Mouse (Mus musculus): ENCODE data around the gene Map3k21. TPM values are rescaled to one million over a fixed set of nuclear protein-coding genes. Genes with fewer than 3 reads are reported as not detected.

Map3k21 gene
- total and polyA plus RNA-seq, 2 experiments, result 2.6 to 3.9 TPM

- no peak overlapping the region for H3K4me3 ChIP-seq (ENCODE audit: insufficient read depth, low read depth, low read length)
- H3K4me1 ChIP-seq (ENCODE audit: control insufficient read depth, insufficient read depth, low read length), result no peaks in the 10 kb centered on the region
- TF ChIP-seq CTCF (IDR thresholded peaks at IDR 0.05; ENCODE audit: low read depth, low read length), result no peak
- no peak for TF ChIP-seq POLR2A (IDR thresholded peaks at IDR 0.05; ENCODE audit: extremely low read depth, insufficient read depth, low read length)
- H3K36me3 ChIP-seq (ENCODE audit: control insufficient read depth, insufficient read depth, low read length), result no peaks in the 10 kb centered on the region
- no peak overlapping the region for H3K9ac ChIP-seq (ENCODE audit: low read depth, low read length)
- H3K79me2 ChIP-seq (ENCODE audit: control insufficient read depth, insufficient read depth, low read length), result no peaks in the 10 kb centered on the region
- WGBS, result 62% methylated on average over 4 of the region's 4 CpGs
- peaks cover 2% of the 10 kb centered on the region; the same call in 1 of the 2 replicates for H3K27me3 ChIP-seq (ENCODE audit: control insufficient read depth, insufficient read depth, low read length)
- DNase-seq (ENCODE audit: extremely low read depth, low read depth, low spot score), result no peak
- H3K27ac ChIP-seq (replicated peaks; ENCODE audit: insufficient read depth, low read depth, low read length), result no peak overlapping the region
Observed at GRCm38 (mm10) chr8:125959363-125959771, 49.1 kb downstream of the Map3k21 start.

DNA sequence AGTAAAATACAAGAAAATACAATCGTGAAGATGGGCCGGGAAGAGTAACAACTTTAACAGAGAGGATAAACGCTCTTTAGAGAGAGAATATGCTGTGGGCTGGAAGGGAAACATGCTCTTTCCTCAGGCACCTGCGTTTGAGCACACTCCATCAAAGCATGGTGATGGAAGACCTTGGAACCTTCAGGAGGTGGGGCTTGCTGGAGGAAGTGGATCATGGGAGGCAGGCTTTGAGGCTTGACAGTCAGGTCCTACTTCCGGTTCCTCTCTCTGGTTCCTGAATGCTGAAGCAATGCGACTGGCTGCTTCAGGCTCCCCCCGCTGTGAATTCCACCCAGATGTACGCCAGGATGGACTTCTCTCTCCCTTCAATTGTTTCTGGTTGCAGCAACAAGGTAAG lies 49.8 kb downstream of the Map3k21 start:
- 80% methylated on average over 8 of the region's 8 CpGs for WGBS

DNA sequence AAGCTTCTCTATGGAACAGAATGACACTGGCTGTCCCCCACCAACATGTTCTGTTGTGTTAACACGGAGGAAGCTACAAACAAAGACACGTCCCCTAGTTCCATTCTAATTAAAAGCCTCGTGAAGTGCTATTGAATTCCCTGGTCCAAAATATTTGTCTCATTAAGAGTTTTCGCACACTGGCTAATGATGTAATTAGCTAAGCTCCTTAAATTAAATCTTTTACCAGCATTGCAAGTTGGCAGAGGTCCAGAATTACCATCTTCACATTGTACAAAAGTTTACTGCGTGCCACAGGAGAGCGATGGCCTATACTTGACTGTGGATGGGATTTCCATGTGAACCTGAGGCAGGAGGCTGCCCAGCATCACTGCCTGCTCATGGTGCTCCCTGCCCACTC lies 51.5 kb downstream of the Map3k21 start:
- H3K4me1 ChIP-seq (ENCODE audit: control insufficient read depth, insufficient read depth, low read length), result no peaks in the 10 kb centered on the region
- 93% methylated on average over 6 of the region's 6 CpGs for WGBS
- H3K27ac ChIP-seq (replicated peaks; ENCODE audit: insufficient read depth, low read depth, low read length), result no peak overlapping the region
- no peaks in the 10 kb centered on the region for H3K36me3 ChIP-seq (ENCODE audit: control insufficient read depth, insufficient read depth, low read length)
- TF ChIP-seq CTCF (IDR thresholded peaks at IDR 0.05; ENCODE audit: low read depth, low read length), result no peak
- no peak for TF ChIP-seq POLR2A (IDR thresholded peaks at IDR 0.05; ENCODE audit: extremely low read depth, insufficient read depth, low read length)
- peaks cover 5% of the 10 kb centered on the region; the same call in 1 of the 2 replicates for H3K27me3 ChIP-seq (ENCODE audit: control insufficient read depth, insufficient read depth, low read length)
- no peaks in the 10 kb centered on the region for H3K79me2 ChIP-seq (ENCODE audit: control insufficient read depth, insufficient read depth, low read length)
- no peak for DNase-seq (ENCODE audit: extremely low read depth, low read depth, low spot score)
- H3K4me3 ChIP-seq (ENCODE audit: insufficient read depth, low read depth, low read length), result no peak overlapping the region
- H3K9ac ChIP-seq (ENCODE audit: low read depth, low read length), result no peak overlapping the region

More for the DNA sequence above, 49.8 kb downstream of the Map3k21 start:
- Histone ChIP-seq H3K4me1 (ENCODE audit: control insufficient read depth, insufficient read depth, low read length) (no peaks in the 10 kb centered on the region), H3K36me3 (ENCODE audit: control insufficient read depth, insufficient read depth, low read length) (no peaks in the 10 kb centered on the region), H3K4me3 (ENCODE audit: insufficient read depth, low read depth, low read length) (no peak overlapping the region), H3K27ac (replicated peaks; ENCODE audit: insufficient read depth, low read depth, low read length) (no peak overlapping the region), H3K9ac (ENCODE audit: low read depth, low read length) (no peak overlapping the region), H3K79me2 (ENCODE audit: control insufficient read depth, insufficient read depth, low read length) (no peaks in the 10 kb centered on the region), H3K27me3 (ENCODE audit: control insufficient read depth, insufficient read depth, low read length) (peaks cover 5% of the 10 kb centered on the region; the same call in 1 of the 2 replicates)
- DNase-seq (ENCODE audit: extremely low read depth, low read depth, low spot score), result no peak
- TF ChIP-seq POLR2A (IDR thresholded peaks at IDR 0.05; ENCODE audit: extremely low read depth, insufficient read depth, low read length) (no peak), CTCF (IDR thresholded peaks at IDR 0.05; ENCODE audit: low read depth, low read length) (no peak)

GRCm38 (mm10) chr8:125963807-125964211 lies 53.6 kb downstream of the Map3k21 start:
- Histone ChIP-seq H3K4me1 (ENCODE audit: control insufficient read depth, insufficient read depth, low read length) (no peaks in the 10 kb centered on the region), H3K27me3 (ENCODE audit: control insufficient read depth, insufficient read depth, low read length) (peaks cover 5% of the 10 kb centered on the region; the same call in 1 of the 2 replicates), H3K27ac (replicated peaks; ENCODE audit: insufficient read depth, low read depth, low read length) (no peak overlapping the region), H3K9ac (ENCODE audit: low read depth, low read length) (no peak overlapping the region), H3K4me3 (ENCODE audit: insufficient read depth, low read depth, low read length) (no peak overlapping the region), H3K79me2 (ENCODE audit: control insufficient read depth, insufficient read depth, low read length) (no peaks in the 10 kb centered on the region), H3K36me3 (ENCODE audit: control insufficient read depth, insufficient read depth, low read length) (no peaks in the 10 kb centered on the region)
- TF ChIP-seq POLR2A (IDR thresholded peaks at IDR 0.05; ENCODE audit: extremely low read depth, insufficient read depth, low read length) (no peak), CTCF (IDR thresholded peaks at IDR 0.05; ENCODE audit: low read depth, low read length) (no peak)
- WGBS, result 5% methylated on average over 11 of the region's 11 CpGs
- no peak for DNase-seq (ENCODE audit: extremely low read depth, low read depth, low spot score)

GRCm38 (mm10) chr8:125971336-125971735 lies 61.1 kb downstream of the Map3k21 start:
- Histone ChIP-seq H3K4me3 (ENCODE audit: insufficient read depth, low read depth, low read length) (no peak overlapping the region), H3K27ac (replicated peaks; ENCODE audit: insufficient read depth, low read depth, low read length) (no peak overlapping the region), H3K9ac (ENCODE audit: low read depth, low read length) (no peak overlapping the region), H3K4me1 (ENCODE audit: control insufficient read depth, insufficient read depth, low read length) (no peaks in the 10 kb centered on the region), H3K36me3 (ENCODE audit: control insufficient read depth, insufficient read depth, low read length) (no peaks in the 10 kb centered on the region), H3K79me2 (ENCODE audit: control insufficient read depth, insufficient read depth, low read length) (no peaks in the 10 kb centered on the region), H3K27me3 (ENCODE audit: control insufficient read depth, insufficient read depth, low read length) (no peaks in the 10 kb centered on the region)
- no peak for DNase-seq (ENCODE audit: extremely low read depth, low read depth, low spot score)
- no peak for TF ChIP-seq CTCF (IDR thresholded peaks at IDR 0.05; ENCODE audit: low read depth, low read length)
- TF ChIP-seq POLR2A (IDR thresholded peaks at IDR 0.05; ENCODE audit: extremely low read depth, insufficient read depth, low read length), result no peak
- 77% methylated on average over 3 of the region's 3 CpGs for WGBS

DNA sequence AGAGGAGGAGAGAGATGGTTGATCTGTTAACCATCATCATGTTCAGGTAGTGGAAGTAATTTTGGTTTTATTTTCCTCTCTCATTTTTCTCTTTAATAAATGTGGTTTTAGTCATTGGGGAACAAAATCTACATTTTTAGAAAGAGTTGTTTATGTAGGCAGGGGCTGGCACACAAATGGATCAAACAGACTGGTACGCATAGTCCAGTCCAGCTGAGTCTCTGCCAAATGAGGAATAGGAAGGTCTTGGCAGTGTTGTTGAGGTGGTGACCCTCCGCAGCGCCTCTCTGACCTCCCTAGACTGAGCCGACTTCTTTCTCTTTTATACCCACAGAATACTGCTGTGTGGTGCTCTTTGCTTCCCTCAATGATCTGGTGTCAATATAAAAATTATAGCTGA lies 65.7 kb downstream of the Map3k21 start:
- no peak overlapping the region for H3K27ac ChIP-seq (replicated peaks; ENCODE audit: insufficient read depth, low read depth, low read length)
- DNase-seq (ENCODE audit: extremely low read depth, low read depth, low spot score), result peak; percentile 50
- no peaks in the 10 kb centered on the region for H3K27me3 ChIP-seq (ENCODE audit: control insufficient read depth, insufficient read depth, low read length)
- H3K36me3 ChIP-seq (ENCODE audit: control insufficient read depth, insufficient read depth, low read length), result no peaks in the 10 kb centered on the region
- TF ChIP-seq CTCF (IDR thresholded peaks at IDR 0.05; ENCODE audit: low read depth, low read length) (no peak), POLR2A (IDR thresholded peaks at IDR 0.05; ENCODE audit: extremely low read depth, insufficient read depth, low read length) (no peak)
- 49% methylated on average over 4 of the region's 4 CpGs for WGBS
- H3K79me2 ChIP-seq (ENCODE audit: control insufficient read depth, insufficient read depth, low read length), result no peaks in the 10 kb centered on the region
- H3K4me1 ChIP-seq (ENCODE audit: control insufficient read depth, insufficient read depth, low read length), result no peaks in the 10 kb centered on the region
- no peak overlapping the region for H3K9ac ChIP-seq (ENCODE audit: low read depth, low read length)
- H3K4me3 ChIP-seq (ENCODE audit: insufficient read depth, low read depth, low read length), result no peak overlapping the region
